Mouse (Mus musculus): ENCODE measurements around the gene Sept1. TPM values are rescaled to one million over a fixed set of nuclear protein-coding genes. Genes with fewer than 3 reads are reported as not detected.

The Sept1 gene
- total and polyA plus RNA-seq, 3 experiments, result 51.1 to 263 (median 128) TPM

- no peak overlapping the region for H3K4me3 ChIP-seq (ENCODE audit: low read depth, low read length)
- peaks cover 4% of the 10 kb centered on the region for H3K9me3 ChIP-seq (replicated peaks)
- H3K36me3 ChIP-seq (replicated peaks), result peaks cover 12% of the 10 kb centered on the region
- H3K27me3 ChIP-seq (ENCODE audit: insufficient read depth, low read length), result 0 out of 2 replicates have a peak, but pooled peaks cover 3% of the 10 kb centered on the region
- no peak for TF ChIP-seq TAL1 (conservative IDR thresholded peaks at IDR 0.05; ENCODE audit: low read depth, low read length)
- TF ChIP-seq POLR2AphosphoS5 (IDR thresholded peaks at IDR 0.05; ENCODE audit: insufficient replicate concordance, low read depth, low read length), result no peak
- TF ChIP-seq GATA1 (IDR thresholded peaks at IDR 0.05; ENCODE audit: borderline replicate concordance, low read length), result no peak
- no peak for TF ChIP-seq GATA2 (IDR thresholded peaks at IDR 0.05; ENCODE audit: borderline replicate concordance, low read depth, low read length)
- TF ChIP-seq CTCF (IDR thresholded peaks at IDR 0.05; ENCODE audit: low read depth, low read length), result no peak
- H3K4me1 ChIP-seq (ENCODE audit: insufficient read depth, low read depth, low read length), result peaks cover 39% of the 10 kb centered on the region
- DNase-seq (ENCODE audit: low spot score), result no peak
- no peak for ATAC-seq (ENCODE audit: extremely low read depth, insufficient number of reproducible peaks, low FRiP score, poor library complexity, severe bottlenecking)
Measured at GRCm38 (mm10) chr7:127263526-127263925, 30.6 kb upstream of the Sept1 start.

GRCm38 (mm10) chr7:127262218-127262961 is 29.5 kb upstream of the Sept1 start:
- H3K4me3 ChIP-seq (ENCODE audit: low read depth, low read length), result no peak overlapping the region
- 0 out of 2 replicates have a peak, but pooled peaks cover 3% of the 10 kb centered on the region for H3K27me3 ChIP-seq (ENCODE audit: insufficient read depth, low read length)
- H3K4me1 ChIP-seq (ENCODE audit: insufficient read depth, low read depth, low read length), result peaks cover 49% of the 10 kb centered on the region
- ATAC-seq (ENCODE audit: extremely low read depth, insufficient number of reproducible peaks, low FRiP score, poor library complexity, severe bottlenecking) (no peak), DNase-seq (ENCODE audit: low spot score) (no peak)
- no peaks in the 10 kb centered on the region for H3K9me3 ChIP-seq (replicated peaks)
- TF ChIP-seq GATA2 (IDR thresholded peaks at IDR 0.05; ENCODE audit: borderline replicate concordance, low read depth, low read length) (no peak), GATA1 (IDR thresholded peaks at IDR 0.05; ENCODE audit: borderline replicate concordance, low read length) (no peak), CTCF (IDR thresholded peaks at IDR 0.05; ENCODE audit: low read depth, low read length) (no peak), POLR2AphosphoS5 (IDR thresholded peaks at IDR 0.05; ENCODE audit: insufficient replicate concordance, low read depth, low read length) (no peak), TAL1 (conservative IDR thresholded peaks at IDR 0.05; ENCODE audit: low read depth, low read length) (no peak)
- H3K36me3 ChIP-seq (replicated peaks), result peaks cover 19% of the 10 kb centered on the region

- peaks cover 38% of the 10 kb centered on the region for H3K36me3 ChIP-seq (replicated peaks)
- ATAC-seq (ENCODE audit: extremely low read depth, insufficient number of reproducible peaks, low FRiP score, poor library complexity, severe bottlenecking), result peak; percentile 97
- 0 out of 2 replicates have a peak, but pooled peaks cover 3% of the 10 kb centered on the region for H3K27me3 ChIP-seq (ENCODE audit: insufficient read depth, low read length)
- peaks cover 61% of the 10 kb centered on the region for H3K4me1 ChIP-seq (ENCODE audit: insufficient read depth, low read depth, low read length)
- DNase-seq (ENCODE audit: low spot score), result peak; percentile 92
- TF ChIP-seq CTCF (IDR thresholded peaks at IDR 0.05; ENCODE audit: low read depth, low read length) (peak; percentile 51; the same call in 1 of the 2 replicates), GATA2 (IDR thresholded peaks at IDR 0.05; ENCODE audit: borderline replicate concordance, low read depth, low read length) (no peak)
- peak within 1 kb of the TSS; percentile 82 for H3K4me3 ChIP-seq (ENCODE audit: low read depth, low read length)
- H3K9me3 ChIP-seq (replicated peaks), result no peaks in the 10 kb centered on the region
Measured at GRCm38 (mm10) chr7:127260309-127261111, 27.6 kb upstream of the Sept1 start, which contains the start of gene Dctpp1. TSS of gene Dctpp1 (minus strand) at chr7:127260709.

GRCm38 (mm10) chr7:127259186-127259905 is 26.4 kb upstream of the Sept1 start:
- Histone ChIP-seq H3K9me3 (replicated peaks) (no peaks in the 10 kb centered on the region), H3K4me1 (ENCODE audit: insufficient read depth, low read depth, low read length) (peaks cover 73% of the 10 kb centered on the region), H3K27me3 (ENCODE audit: insufficient read depth, low read length) (no peaks in the 10 kb centered on the region), H3K36me3 (replicated peaks) (peaks cover 43% of the 10 kb centered on the region), H3K4me3 (ENCODE audit: low read depth, low read length) (peak overlapping the region; percentile 82)
- DNase-seq (ENCODE audit: low spot score) (no peak), ATAC-seq (ENCODE audit: extremely low read depth, insufficient number of reproducible peaks, low FRiP score, poor library complexity, severe bottlenecking) (no peak)
- TF ChIP-seq CTCF (IDR thresholded peaks at IDR 0.05; ENCODE audit: low read depth, low read length) (no peak), GATA2 (IDR thresholded peaks at IDR 0.05; ENCODE audit: borderline replicate concordance, low read depth, low read length) (no peak), TAL1 (conservative IDR thresholded peaks at IDR 0.05; ENCODE audit: low read depth, low read length) (no peak), GATA1 (IDR thresholded peaks at IDR 0.05; ENCODE audit: borderline replicate concordance, low read length) (no peak), POLR2AphosphoS5 (IDR thresholded peaks at IDR 0.05; ENCODE audit: insufficient replicate concordance, low read depth, low read length) (no peak)

GRCm38 (mm10) chr7:127256518-127256917 is 23.6 kb upstream of the Sept1 start:
- peaks cover 61% of the 10 kb centered on the region for H3K36me3 ChIP-seq (replicated peaks)
- ATAC-seq (ENCODE audit: extremely low read depth, insufficient number of reproducible peaks, low FRiP score, poor library complexity, severe bottlenecking), result no peak
- H3K4me3 ChIP-seq (ENCODE audit: low read depth, low read length), result no peak overlapping the region
- no peaks in the 10 kb centered on the region for H3K27me3 ChIP-seq (ENCODE audit: insufficient read depth, low read length)
- H3K9me3 ChIP-seq (replicated peaks), result no peaks in the 10 kb centered on the region
- peaks cover 73% of the 10 kb centered on the region for H3K4me1 ChIP-seq (ENCODE audit: insufficient read depth, low read depth, low read length)
- DNase-seq (ENCODE audit: low spot score), result no peak
- no peak for TF ChIP-seq TAL1 (conservative IDR thresholded peaks at IDR 0.05; ENCODE audit: low read depth, low read length)
- TF ChIP-seq GATA1 (IDR thresholded peaks at IDR 0.05; ENCODE audit: borderline replicate concordance, low read length), result no peak
- no peak for TF ChIP-seq POLR2AphosphoS5 (IDR thresholded peaks at IDR 0.05; ENCODE audit: insufficient replicate concordance, low read depth, low read length)
- TF ChIP-seq GATA2 (IDR thresholded peaks at IDR 0.05; ENCODE audit: borderline replicate concordance, low read depth, low read length), result no peak
- no peak for TF ChIP-seq CTCF (IDR thresholded peaks at IDR 0.05; ENCODE audit: low read depth, low read length)

Data from G1E (cell line).